Mouse (Mus musculus): Measurements from ENCODE around the gene Iqcb1.
"Not testable (repeated sequence)": the region's sequence is repeated elsewhere in the genome, so short reads cannot be mapped to it uniquely, and the experiment has no call there.

Iqcb1 gene

DNA sequence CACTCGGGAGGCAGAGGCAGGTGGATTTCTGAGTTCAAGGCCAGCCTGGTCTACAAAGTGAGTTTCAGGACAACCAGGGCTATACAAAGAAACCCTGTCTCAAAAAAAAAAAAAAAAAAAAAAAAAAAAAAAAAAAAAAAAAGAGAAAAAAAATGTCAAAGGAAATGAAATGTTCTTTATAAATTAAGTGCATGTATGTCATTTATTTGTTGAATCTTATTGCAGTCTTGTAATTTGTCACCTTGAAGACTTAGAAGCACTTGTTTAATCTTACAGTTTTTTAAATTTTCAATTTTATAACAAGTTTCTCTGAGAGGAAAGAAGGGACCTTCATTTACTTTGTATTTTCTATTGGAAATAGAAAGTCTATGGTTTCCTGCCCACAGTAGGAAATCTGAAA is 18.7 kb downstream of the Iqcb1 start:
- POLR2A ChIA-PET, result interaction anchor here in 1 of 4 experiments (1.0 kb wide), 1 partner anchor 19 kb away, joined by 3 read pairs; the partner anchor contains the start of gene Iqcb1
- CTCF ChIA-PET, result not testable (repeated sequence)

GRCm38 (mm10) chr16:36851202-36851601 is 23.0 kb downstream of the Iqcb1 start:
- POLR2A ChIA-PET, result interaction anchor here in 2 of 4 experiments (0.7 to 1.2 kb wide), 3 partner anchors 9 to 24 kb away, joined by 3 to 4 read pairs (median 3); no protein-coding TSS in a partner anchor
- CTCF ChIA-PET, result no interaction called here

DNA sequence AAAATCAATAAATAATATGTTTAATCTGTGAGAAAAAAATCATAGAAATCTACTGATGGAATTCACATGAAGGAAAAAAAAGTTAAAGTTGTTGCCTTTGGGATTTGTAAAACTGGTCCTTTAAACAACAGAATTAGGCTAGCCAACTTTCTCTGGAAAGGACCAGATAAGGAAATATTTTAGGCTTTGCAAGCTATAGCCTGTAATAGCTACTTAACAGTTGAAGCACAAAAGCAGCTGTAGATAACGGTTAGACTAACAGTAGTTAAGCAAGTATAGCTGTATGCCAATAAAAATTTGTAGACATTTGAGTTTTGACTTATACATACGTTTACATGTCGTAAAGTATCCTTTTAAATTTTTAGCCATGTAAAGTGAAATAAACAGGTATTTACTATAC is 35.4 kb downstream of the Iqcb1 start:
- ChIA-PET POLR2A (interaction anchor here in 1 of 4 experiments (4.4 kb wide), 1 partner anchor 11 kb away, joined by 16 read pairs; the partner anchor contains the start of genes Eaf2 and Golgb1), CTCF (no interaction called here)

- CTCF ChIA-PET, result no interaction called here
Observed at GRCm38 (mm10) chr16:36869442-36869841, 41.3 kb downstream of the Iqcb1 start.

DNA sequence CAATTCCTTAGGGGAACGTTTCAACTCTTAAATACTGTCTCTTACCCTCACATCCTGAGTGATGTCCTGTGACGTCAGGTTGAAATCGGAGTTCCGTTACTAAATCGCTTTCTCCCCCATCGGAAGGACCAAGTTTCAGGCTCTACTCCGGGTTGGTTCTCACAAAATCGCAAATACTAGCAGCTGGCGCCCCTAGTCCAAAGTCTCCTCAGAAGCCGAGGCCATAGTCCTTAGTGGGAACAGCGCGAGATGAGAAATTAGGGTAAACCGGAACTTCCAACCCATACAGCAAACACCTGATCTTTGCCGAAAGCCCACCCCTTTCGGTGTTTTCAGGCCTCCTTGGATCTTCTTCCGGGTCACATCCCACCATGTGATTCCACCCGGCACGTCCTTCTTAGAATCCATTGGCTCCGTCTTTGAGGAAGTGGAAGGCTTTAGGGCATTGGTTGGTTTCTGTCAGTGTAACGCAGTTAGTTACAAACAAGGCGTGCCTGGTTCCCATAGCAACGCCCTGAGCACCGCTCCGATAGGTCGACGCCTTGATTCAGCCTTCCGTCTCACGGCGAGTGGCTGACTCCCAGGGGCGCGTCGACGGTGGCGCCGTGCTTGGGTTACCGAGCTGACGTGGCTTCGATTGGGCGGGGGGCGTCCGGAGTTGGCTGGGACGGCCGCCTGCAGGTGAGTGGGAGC is 46.5 kb downstream of the Iqcb1 start, which contains the start of the genes Eaf2 and Golgb1:
TSS of gene Eaf2 (minus strand) at position 421 of the 693 bp plus-strand sequence.
TSS of gene Golgb1 (plus strand) at position 558 of the 693 bp plus-strand sequence.
- ChIA-PET CTCF (no interaction called here), POLR2A (interaction anchor here in 3 of 4 experiments (0.6 to 2.9 kb wide), 28 partner anchors 9 to 1223 kb away, joined by 3 to 16 read pairs (median 4); partner anchors contain the start of genes Polq (in 3 of the 3), Iqcb1 (in 1 of the 3), Stxbp5l (in 1 of the 3) and Wdr5b (in 1 of the 3))

More at GRCm38 (mm10) chr16:36869442-36869841, 41.3 kb downstream of the Iqcb1 start:
- POLR2A ChIA-PET, result interaction anchor here in 2 of 4 experiments (1.0 to 2.6 kb wide), 3 partner anchors 10 to 41 kb away, joined by 3 to 7 read pairs (median 3); partner anchors contain the start of gene Iqcb1 (in 1 of the 2)

DNA sequence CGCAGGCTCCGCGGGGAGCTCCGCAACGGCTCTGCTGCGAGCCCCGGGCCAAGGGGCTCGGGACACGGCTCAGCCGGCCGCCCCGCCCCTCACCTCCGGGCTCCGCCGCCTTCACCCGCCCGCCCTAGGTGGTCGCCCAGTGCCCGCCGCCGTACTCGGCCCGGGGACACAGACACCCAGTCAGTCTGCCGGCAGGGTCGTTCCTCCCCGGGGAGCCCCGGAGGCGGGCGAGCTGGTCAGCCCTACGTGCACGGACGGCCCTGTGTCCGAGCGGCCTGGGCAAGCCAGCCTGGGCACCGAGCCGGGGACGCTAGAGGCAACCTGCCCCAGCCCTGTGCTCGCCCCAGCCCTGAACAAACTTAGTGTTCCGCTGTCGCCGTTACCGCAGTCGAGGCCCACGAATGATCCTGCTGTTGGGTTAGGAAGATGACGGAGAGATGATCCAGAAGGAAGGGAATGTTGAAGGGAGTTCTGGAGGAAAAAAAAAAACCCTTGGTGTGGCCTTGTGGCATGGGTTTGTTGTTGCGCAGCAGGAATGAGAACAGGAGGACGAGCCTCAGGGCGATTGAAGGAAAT is 47.2 kb downstream of the Iqcb1 start:
- ChIA-PET CTCF (interaction anchor here in 1 of 4 experiments (0.6 kb wide), 1 partner anchor 402 kb away, joined by 3 read pairs; no protein-coding TSS in a partner anchor), POLR2A (interaction anchor here in 3 of 4 experiments (0.5 to 2.9 kb wide), 21 partner anchors 10 to 509 kb away, joined by 3 to 16 read pairs (median 4); partner anchors contain the start of genes Polq (in 3 of the 3), Iqcb1 (in 1 of the 3) and Stxbp5l (in 1 of the 3))

GRCm38 (mm10) chr16:36877316-36877715 is 49.1 kb downstream of the Iqcb1 start:
- POLR2A ChIA-PET, result interaction anchor here in 2 of 4 experiments (0.6 to 2.9 kb wide), 5 partner anchors 10 to 252 kb away, joined by 3 to 9 read pairs (median 4); partner anchors contain the start of gene Iqcb1 (in 2 of the 2)
- CTCF ChIA-PET, result interaction anchor here in 1 of 4 experiments (1.1 kb wide), 1 partner anchor 10 kb away, joined by 4 read pairs; no protein-coding TSS in a partner anchor

- POLR2A ChIA-PET, result interaction anchor here in 1 of 4 experiments (1.0 kb wide), 1 partner anchor 10 kb away, joined by 3 read pairs; no protein-coding TSS in a partner anchor
- CTCF ChIA-PET, result interaction anchor here in 1 of 4 experiments (0.6 kb wide), 1 partner anchor 207 kb away, joined by 3 read pairs; no protein-coding TSS in a partner anchor
Observed at GRCm38 (mm10) chr16:36882737-36883343, 54.7 kb downstream of the Iqcb1 start.

- CTCF ChIA-PET, result interaction anchor here in 2 of 4 experiments (0.6 to 1.0 kb wide), 6 partner anchors 12 to 979 kb away, joined by 3 to 4 read pairs (median 4); no protein-coding TSS in a partner anchor
- POLR2A ChIA-PET, result interaction anchor here in 2 of 4 experiments (0.9 to 1.3 kb wide), 2 partner anchors 10 to 11 kb away, joined by 3 read pairs; partner anchors contain the start of genes Eaf2 (in 1 of the 2) and Golgb1 (in 1 of the 2)
Observed at GRCm38 (mm10) chr16:36884881-36885280, 56.7 kb downstream of the Iqcb1 start.

- POLR2A ChIA-PET, result interaction anchor here in 1 of 4 experiments (1.2 kb wide), 1 partner anchor 11 kb away, joined by 12 read pairs; the partner anchor contains the start of genes Eaf2 and Golgb1
- CTCF ChIA-PET, result no interaction called here
Observed at GRCm38 (mm10) chr16:36885912-36886311, 57.7 kb downstream of the Iqcb1 start.

- POLR2A ChIA-PET, result interaction anchor here in 3 of 4 experiments (1.0 to 2.0 kb wide), 7 partner anchors 9 to 67 kb away, joined by 3 to 12 read pairs (median 4); partner anchors contain the start of genes Eaf2 (in 2 of the 3) and Golgb1 (in 2 of the 3)
- CTCF ChIA-PET, result interaction anchor here in 1 of 4 experiments (0.5 to 1.2 kb wide), 6 partner anchors 9 to 794 kb away, joined by 3 to 5 read pairs (median 4); partner anchors contain the start of gene Polq
Observed at GRCm38 (mm10) chr16:36887546-36887945, 59.4 kb downstream of the Iqcb1 start.

DNA sequence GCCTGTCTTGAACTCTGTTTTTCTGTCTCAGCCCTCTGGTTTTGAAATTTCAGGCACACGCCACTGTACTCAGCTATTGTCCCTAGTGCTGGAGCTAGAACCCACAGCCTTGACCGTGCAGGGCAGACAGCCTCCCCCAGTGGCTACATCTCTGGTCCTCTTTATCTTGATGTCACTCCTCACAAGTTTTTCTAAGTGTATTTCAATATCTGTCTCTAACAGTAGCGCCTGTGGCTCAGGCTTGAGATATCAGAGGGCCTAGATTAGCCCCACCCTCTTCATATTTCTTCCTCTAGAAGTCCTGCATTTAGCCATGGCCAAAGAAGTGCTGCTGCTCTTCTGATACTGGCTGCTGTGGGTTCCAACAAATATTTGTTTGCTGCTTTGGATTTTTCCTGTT is 62.4 kb downstream of the Iqcb1 start:
- ChIA-PET CTCF (no interaction called here), POLR2A (no interaction called here)

- CTCF ChIA-PET, result no interaction called here
- POLR2A ChIA-PET, result no interaction called here
Observed at GRCm38 (mm10) chr16:36891415-36891814, 63.2 kb downstream of the Iqcb1 start.

DNA sequence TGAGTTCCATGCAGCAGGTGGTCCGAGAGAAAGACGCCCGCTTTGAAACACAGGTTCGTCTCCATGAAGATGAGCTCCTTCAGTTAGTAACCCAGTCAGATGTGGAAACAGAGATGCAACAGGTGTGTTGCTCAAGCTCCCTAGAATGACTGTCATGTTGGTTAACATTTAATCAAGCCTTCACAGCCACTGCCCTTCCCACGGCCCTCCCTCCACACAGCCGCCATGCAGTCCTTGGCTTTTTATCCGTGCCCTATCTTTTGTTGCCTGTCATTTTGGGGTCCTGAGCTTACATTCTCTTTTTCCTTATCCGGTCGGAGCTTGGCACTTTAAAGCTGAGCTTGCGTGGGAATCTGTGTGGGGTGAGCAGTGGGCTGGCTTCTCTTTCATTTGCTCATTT is 65.1 kb downstream of the Iqcb1 start:
- POLR2A ChIA-PET, result interaction anchor here in 3 of 4 experiments (0.8 to 1.7 kb wide), 4 partner anchors 10 to 13 kb away, joined by 3 to 5 read pairs (median 3); no protein-coding TSS in a partner anchor
- CTCF ChIA-PET, result no interaction called here

DNA sequence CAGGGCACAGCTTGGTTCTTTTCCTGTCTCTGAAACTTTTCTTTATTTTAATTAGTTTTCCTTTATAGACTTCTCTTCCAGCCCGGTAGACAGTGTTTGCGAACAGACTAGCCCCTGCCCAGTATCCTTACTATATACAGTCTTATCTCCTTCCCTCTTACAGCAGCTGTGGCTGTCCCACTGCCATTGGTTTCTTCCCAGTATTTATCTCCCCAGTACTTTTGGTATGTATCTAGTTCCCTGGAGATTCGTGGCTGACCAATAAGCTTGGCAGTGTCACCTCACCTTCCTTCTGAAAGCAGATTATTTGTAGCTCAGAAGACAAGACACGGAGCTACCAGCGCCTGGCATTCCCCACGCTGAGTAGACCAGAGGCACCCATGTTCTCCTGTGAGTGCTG is 68.5 kb downstream of the Iqcb1 start:
- ChIA-PET CTCF (interaction anchor here in 1 of 4 experiments (0.5 kb wide), 1 partner anchor 12 kb away, joined by 4 read pairs; no protein-coding TSS in a partner anchor), POLR2A (no interaction called here)

DNA sequence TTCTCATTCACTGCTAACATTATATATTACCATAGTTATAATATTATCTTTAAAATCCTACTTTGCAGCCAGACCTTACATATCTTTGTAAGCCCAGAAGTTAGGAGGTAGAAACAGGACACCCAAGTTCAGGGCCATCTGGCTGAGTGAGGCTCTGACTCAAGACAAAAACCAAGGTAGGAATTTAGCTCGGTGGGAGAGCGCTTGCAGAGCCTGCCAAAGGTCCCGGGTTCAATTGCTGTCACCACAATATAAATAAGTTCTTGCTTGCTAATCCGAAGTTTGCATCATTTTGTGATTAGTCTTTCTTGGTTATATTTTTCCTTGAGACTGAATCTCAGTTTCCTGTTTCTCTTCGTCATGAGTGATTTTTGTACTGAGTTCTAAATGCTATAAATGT is 75.0 kb downstream of the Iqcb1 start:
- POLR2A ChIA-PET, result interaction anchor here in 1 of 4 experiments (1.2 to 1.3 kb wide), 2 partner anchors 10 to 11 kb away, joined by 3 read pairs; no protein-coding TSS in a partner anchor
- CTCF ChIA-PET, result no interaction called here

GRCm38 (mm10) chr16:36911909-36912308 is 83.7 kb downstream of the Iqcb1 start:
- ChIA-PET POLR2A (interaction anchor here in 2 of 4 experiments (0.8 to 1.2 kb wide), 3 partner anchors 8 to 19 kb away, joined by 3 to 4 read pairs (median 3); no protein-coding TSS in a partner anchor), CTCF (interaction anchor here in 1 of 4 experiments (1.0 kb wide), 1 partner anchor 14 kb away, joined by 3 read pairs; no protein-coding TSS in a partner anchor)

GRCm38 (mm10) chr16:36912311-36912710 is 84.1 kb downstream of the Iqcb1 start:
- POLR2A ChIA-PET, result interaction anchor here in 2 of 4 experiments (0.8 to 1.2 kb wide), 3 partner anchors 8 to 18 kb away, joined by 3 to 4 read pairs (median 3); no protein-coding TSS in a partner anchor
- CTCF ChIA-PET, result interaction anchor here in 1 of 4 experiments (1.0 kb wide), 1 partner anchor 13 kb away, joined by 3 read pairs; no protein-coding TSS in a partner anchor
